Mouse (Mus musculus) midbrain, embryonic 14.5 days (tissue): ENCODE measurements around the gene Bcas3. TPM values are rescaled to one million over a fixed set of nuclear protein-coding genes. Genes with fewer than 3 reads are reported as not detected.

Experiments
- ATAC-seq: fragments of 200-750 bp; cut with Nextera tagmentation; 2 replicates; pipeline ENCODE4 v1.8.0; 2017; ENCODE audit warnings: moderate number of reproducible peaks, moderate library complexity; ENCODE audit not compliant: low FRiP score, low TSS enrichment
- DNase-seq: peaks from one replicate; pipeline ENCODE4 v3.0.0-alpha.2; 2015
- H3K27ac ChIP-seq: fragments of 300-500 bp; sonication (generic); replicated peaks from 2 replicates; pipeline ENCODE4 v1.5.1; 2014; ENCODE audit warnings: mild to moderate bottlenecking, low read depth, low read length, moderate library complexity
- H3K27me3 ChIP-seq: fragments of 300-500 bp; sonication (generic); 2 replicates; pipeline ENCODE4 v1.6.1; 2014; ENCODE audit warnings: low read length, control low read depth, mixed read lengths; ENCODE audit not compliant: control insufficient read depth, insufficient read depth
- H3K36me3 ChIP-seq: fragments of 300-500 bp; sonication (generic); 2 replicates; pipeline ENCODE4 v1.6.1; 2014; ENCODE audit warnings: low read length, control low read depth; ENCODE audit not compliant: control insufficient read depth, insufficient read depth
- H3K4me1 ChIP-seq: fragments of 300-500 bp; sonication (generic); 2 replicates; pipeline ENCODE4 v1.6.1; 2014; ENCODE audit warnings: mild to moderate bottlenecking, antibody characterized with exemption, low read length, control low read depth; ENCODE audit not compliant: control insufficient read depth, insufficient read depth
- H3K4me2 ChIP-seq: fragments of 300-500 bp; sonication (generic); 2 replicates; pipeline ENCODE4 v1.6.1; 2014; ENCODE audit warnings: mild to moderate bottlenecking, low read length, moderate library complexity
- H3K4me3 ChIP-seq: fragments of 300-500 bp; sonication (generic); replicated peaks from 2 replicates; pipeline ENCODE4 v1.5.1; 2014; ENCODE audit warnings: low read depth, low read length
- H3K9ac ChIP-seq: fragments of 300-500 bp; sonication (generic); replicated peaks from 2 replicates; pipeline ENCODE4 v1.6.1; 2014; ENCODE audit warnings: mild to moderate bottlenecking, low read length, moderate library complexity
- H3K9me3 ChIP-seq: fragments of 300-500 bp; sonication (generic); 2 replicates; pipeline ENCODE4 v1.6.1; 2016; ENCODE audit warnings: low read length, control low read depth, mixed read lengths; ENCODE audit not compliant: control insufficient read depth
- WGBS: fragments of 180-500 bp; shearing (Covaris S2); extraction: QIAGEN DNeasy Blood & Tissue Kit; methylation state at CpG from one replicate; pipeline ENCODE4 v1.1.7; 2014; 5-methylcytosine and 5-hydroxymethylcytosine counted together
- microRNA-seq: library from miRNA; unstranded; fragments of <30 nt; microRNA quantifications from one replicate; pipeline ENCODE4, GENCODE M21; 2016
- polyA plus RNA-seq: library from polyadenylated mRNA; unstranded; fragments of >200 nt; fragmentation: Nextera tagmentation; extraction: Ambion mirVana; gene quantifications from 2 replicates; pipeline ENCODE4 v1.2.1, GENCODE M21; 2014

The Bcas3 gene
- polyA plus RNA-seq, 1 experiment from 2014 or later: 33.4 TPM

DNA sequence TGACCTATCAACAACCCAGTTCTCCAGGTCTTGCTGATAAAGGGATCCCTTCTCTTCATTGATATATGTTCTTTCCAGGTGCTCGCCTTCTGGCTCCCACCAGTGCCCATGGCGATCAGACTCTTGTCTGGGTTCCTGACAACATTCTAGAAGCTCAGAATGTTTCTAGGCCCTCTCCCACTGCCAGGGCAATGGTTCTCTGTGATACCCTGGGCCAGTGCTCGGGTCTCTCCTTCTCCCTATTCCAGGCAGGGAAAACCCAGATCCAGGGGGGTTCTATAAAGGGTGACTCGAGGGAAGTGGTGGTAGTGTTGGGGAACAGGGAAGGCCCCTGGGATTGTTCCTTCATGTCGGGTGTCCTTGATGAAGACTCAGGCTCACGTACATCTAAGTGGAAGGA lies 497.3 kb downstream of the Bcas3 start, which contains the start of gene Gm11444:
Gene Gm11444, minus strand, starts transcription at position 101 of the 400 bp plus-strand sequence.
- Histone ChIP-seq H3K36me3 (no peaks in the 10 kb centered on the region), H3K27ac (no peak within 1 kb of the TSS), H3K9me3 (no peaks in the 10 kb centered on the region), H3K27me3 (peaks cover 5% of the 10 kb centered on the region), H3K4me2 (peak within 1 kb of the TSS; percentile 55), H3K4me1 (no peaks in the 10 kb centered on the region), H3K9ac (no peak within 1 kb of the TSS), H3K4me3 (no peak within 1 kb of the TSS)
- DNase-seq (no peak), ATAC-seq (no peak)
- 76% methylated on average over 6 of the region's 6 CpGs for WGBS

GRCm38 (mm10) chr11:85850758-85851157 lies 497.8 kb downstream of the Bcas3 start:
- Histone ChIP-seq H3K27me3 (0 out of 2 replicates have a peak, but pooled peaks cover under 1% of the 10 kb centered on the region), H3K9me3 (no peaks in the 10 kb centered on the region), H3K27ac (no peak overlapping the region), H3K4me2 (no peak overlapping the region), H3K36me3 (no peaks in the 10 kb centered on the region), H3K4me3 (no peak overlapping the region), H3K9ac (no peak overlapping the region), H3K4me1 (no peaks in the 10 kb centered on the region)
- no peak for ATAC-seq
- WGBS: 41% methylated on average over 6 of the region's 6 CpGs
- DNase-seq: no peak

DNA sequence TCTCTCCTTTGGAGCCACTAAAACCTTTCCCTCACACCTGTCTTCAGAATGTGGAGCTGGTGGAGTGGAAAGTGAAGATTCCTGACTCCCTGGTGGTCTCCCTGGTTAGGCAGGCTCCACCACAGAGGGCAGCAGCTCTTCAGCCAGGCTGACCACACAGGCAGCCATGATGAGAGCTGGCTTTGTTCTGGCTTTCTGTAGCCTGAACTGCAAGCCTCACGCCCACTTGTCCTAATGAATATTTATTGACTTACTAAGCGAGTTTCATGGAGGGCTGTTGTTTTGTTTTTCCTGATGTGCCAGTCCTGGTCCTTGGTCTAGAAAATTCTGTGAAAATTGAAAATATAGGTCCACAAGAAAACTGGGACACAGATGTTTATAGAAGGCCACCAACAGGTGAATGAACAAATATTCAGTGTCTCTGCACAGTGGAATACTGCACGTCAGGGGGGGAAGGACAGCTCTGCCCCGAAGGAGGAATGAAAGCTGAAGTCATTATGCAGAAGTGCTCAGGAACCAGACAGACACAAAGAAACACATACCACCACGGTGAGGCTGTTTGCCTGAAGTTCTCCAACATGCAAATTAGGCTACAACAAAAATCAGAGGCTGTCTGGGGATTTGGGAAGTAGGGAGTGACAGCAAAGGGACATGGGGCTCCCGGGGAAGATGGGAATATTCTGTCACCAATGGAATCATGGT lies 505.2 kb downstream of the Bcas3 start:
- WGBS: 2% methylated on average over 6 of the region's 6 CpGs

GRCm38 (mm10) chr11:85864363-85864762 lies 511.4 kb downstream of the Bcas3 start:
- Histone ChIP-seq H3K27ac (no peak overlapping the region), H3K4me1 (no peaks in the 10 kb centered on the region), H3K36me3 (no peaks in the 10 kb centered on the region), H3K4me3 (no peak overlapping the region), H3K4me2 (no peak overlapping the region), H3K27me3 (no peaks in the 10 kb centered on the region), H3K9ac (no peak overlapping the region), H3K9me3 (no peaks in the 10 kb centered on the region)
- DNase-seq (no peak), ATAC-seq (no peak)
- 41% methylated on average over 7 of the region's 7 CpGs for WGBS

More for the DNA sequence above, 505.2 kb downstream of the Bcas3 start:
- Histone ChIP-seq H3K9me3 (no peaks in the 10 kb centered on the region), H3K36me3 (no peaks in the 10 kb centered on the region), H3K4me1 (no peaks in the 10 kb centered on the region), H3K27me3 (no peaks in the 10 kb centered on the region), H3K4me2 (no peak overlapping the region), H3K9ac (no peak overlapping the region), H3K27ac (no peak overlapping the region), H3K4me3 (no peak overlapping the region)
- ATAC-seq: no peak
- peak; percentile 49 for DNase-seq

Small RNA genes within 50 kb of the gene (microRNA-seq; reads per million reads assigned to microRNA genes)
- gene Mir5110: not detected

Other genes with a start within 250 kb of the Bcas3 start
- gene Usp32, start 213.0 kb upstream of the Bcas3 start, polyA plus RNA-seq: 17.9 and 19.9 TPM in 2 replicates
- 1.5 TPM in 2 replicates for gene 1700125H20Rik, start 182.8 kb upstream of the Bcas3 start, polyA plus RNA-seq
- 45.3 and 58.8 TPM in 2 replicates for gene Appbp2, start 118.0 kb upstream of the Bcas3 start, polyA plus RNA-seq
- gene Ppm1d, start 41.9 kb upstream of the Bcas3 start, polyA plus RNA-seq: 20.8 and 24.2 TPM in 2 replicates